Mouse (Mus musculus) kidney, postnatal 0 days (tissue): ENCODE data around the gene Pold2. TPM values are rescaled to one million over a fixed set of nuclear protein-coding genes. Genes with fewer than 3 reads are reported as not detected.

Experiments used
- ATAC-seq: fragments of 200-750 bp; cut with Nextera tagmentation; replicated peaks from 2 replicates; pipeline ENCODE4 v1.8.0; 2017; ENCODE audit warnings: low read depth, moderate number of reproducible peaks, moderate TSS enrichment, moderate library complexity; ENCODE audit not compliant: low FRiP score
- DNase-seq: peaks from one replicate; pipeline ENCODE4 v3.0.0-alpha.2; 2016; ENCODE audit warnings: low spot score
- H3K27ac ChIP-seq: fragments of 300-500 bp; sonication (generic); 2 replicates; pipeline ENCODE4 v1.5.1; 2014; ENCODE audit warnings: mild to moderate bottlenecking
- H3K27me3 ChIP-seq: fragments of 300-500 bp; sonication (generic); 2 replicates; pipeline ENCODE4 v1.6.1; 2014; ENCODE audit warnings: low read length, mixed read lengths; ENCODE audit not compliant: insufficient read depth
- H3K36me3 ChIP-seq: fragments of 300-500 bp; sonication (generic); 2 replicates; pipeline ENCODE4 v1.6.1; 2014; ENCODE audit warnings: low read length, mixed read lengths; ENCODE audit not compliant: insufficient read depth
- H3K4me1 ChIP-seq: fragments of 300-500 bp; sonication (generic); replicated peaks from 2 replicates; pipeline ENCODE4 v1.6.1; 2014; ENCODE audit warnings: antibody characterized with exemption, low read length, mixed read lengths; ENCODE audit not compliant: insufficient read depth
- H3K4me2 ChIP-seq: fragments of 300-500 bp; sonication (generic); 2 replicates; pipeline ENCODE4 v1.6.1; 2014; ENCODE audit warnings: mild to moderate bottlenecking, low read length, moderate library complexity, mixed read lengths
- H3K4me3 ChIP-seq: fragments of 300-500 bp; sonication (generic); replicated peaks from 2 replicates; pipeline ENCODE4 v1.5.1; 2014; ENCODE audit warnings: low read depth, low read length
- H3K9ac ChIP-seq: fragments of 300-500 bp; sonication (generic); 2 replicates; pipeline ENCODE4 v1.6.1; 2014; ENCODE audit warnings: low read depth, low read length
- H3K9me3 ChIP-seq: fragments of 300-500 bp; sonication (generic); replicated peaks from 2 replicates; pipeline ENCODE4 v1.6.1; 2016; ENCODE audit warnings: low read length, inconsistent platforms, mixed read lengths
- CTCF ChIP-seq: IDR thresholded peaks from 2 replicates; pipeline ENCODE4 v1.5.1; 2016; ENCODE audit warnings: antibody characterized with exemption, low read depth, mild to moderate bottlenecking, moderate library complexity
- WGBS: fragments of 180-500 bp; shearing (Covaris S2); extraction: QIAGEN DNeasy Blood & Tissue Kit; methylation state at CpG from one replicate; pipeline ENCODE4 v1.1.7; 2014; 5-methylcytosine and 5-hydroxymethylcytosine counted together
- polyA plus RNA-seq: library from polyadenylated mRNA; unstranded; fragments of >200 nt; fragmentation: Nextera tagmentation; extraction: Ambion mirVana; gene quantifications from 2 replicates; pipeline ENCODE4 v1.2.1, GENCODE M21; 2015

Gene Pold2
- polyA plus RNA-seq, result 74.4 and 82.6 TPM in 2 replicates

DNA sequence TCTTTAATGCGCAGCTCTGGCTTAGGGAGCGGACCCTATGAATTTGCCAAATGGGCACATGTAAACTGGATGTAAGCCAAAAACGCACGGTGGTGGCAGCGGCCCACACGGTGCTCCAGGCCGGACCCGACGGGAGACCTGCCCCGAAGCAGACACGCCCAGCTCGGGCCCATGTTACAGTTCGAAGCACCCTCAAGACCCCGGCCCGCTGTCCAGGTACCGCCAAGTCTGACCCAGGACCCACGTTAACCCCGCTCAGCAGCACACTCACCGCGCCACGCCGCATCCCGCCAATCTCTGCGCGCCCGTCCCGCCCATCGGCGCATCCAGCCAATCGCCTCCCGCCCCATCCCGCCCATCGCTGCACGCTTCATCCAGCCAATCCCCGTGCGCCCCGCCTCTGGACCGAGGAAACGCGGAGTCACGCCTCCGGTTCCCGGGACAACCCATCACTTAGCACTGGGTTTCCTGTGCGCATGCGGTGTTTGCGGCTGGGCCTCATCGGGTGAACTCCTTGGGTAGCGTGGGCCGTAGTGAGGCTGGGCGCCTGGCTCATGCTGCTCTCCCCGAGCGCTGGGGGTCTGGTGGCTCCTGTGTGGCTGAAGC, at the start of gene Pold2:
Pold2 (minus strand) TSS at position 372 of the 606 bp plus-strand sequence.
- peak within 1 kb of the TSS; percentile 70 for H3K27ac ChIP-seq
- no peaks in the 10 kb centered on the region for H3K9me3 ChIP-seq
- TF ChIP-seq CTCF, result no peak
- peak within 1 kb of the TSS; percentile 82 for H3K4me2 ChIP-seq
- H3K27me3 ChIP-seq, result no peaks in the 10 kb centered on the region
- peak within 1 kb of the TSS; percentile 69 for H3K9ac ChIP-seq
- peak within 1 kb of the TSS; percentile 62 for H3K4me3 ChIP-seq
- peak; percentile 98 for DNase-seq
- H3K4me1 ChIP-seq, result peaks cover 10% of the 10 kb centered on the region; the same call in 1 of the 2 replicates
- ATAC-seq, result peak; percentile 98
- H3K36me3 ChIP-seq, result peaks cover 27% of the 10 kb centered on the region
- WGBS, result 0% methylated on average over 51 of the region's 52 CpGs

DNA sequence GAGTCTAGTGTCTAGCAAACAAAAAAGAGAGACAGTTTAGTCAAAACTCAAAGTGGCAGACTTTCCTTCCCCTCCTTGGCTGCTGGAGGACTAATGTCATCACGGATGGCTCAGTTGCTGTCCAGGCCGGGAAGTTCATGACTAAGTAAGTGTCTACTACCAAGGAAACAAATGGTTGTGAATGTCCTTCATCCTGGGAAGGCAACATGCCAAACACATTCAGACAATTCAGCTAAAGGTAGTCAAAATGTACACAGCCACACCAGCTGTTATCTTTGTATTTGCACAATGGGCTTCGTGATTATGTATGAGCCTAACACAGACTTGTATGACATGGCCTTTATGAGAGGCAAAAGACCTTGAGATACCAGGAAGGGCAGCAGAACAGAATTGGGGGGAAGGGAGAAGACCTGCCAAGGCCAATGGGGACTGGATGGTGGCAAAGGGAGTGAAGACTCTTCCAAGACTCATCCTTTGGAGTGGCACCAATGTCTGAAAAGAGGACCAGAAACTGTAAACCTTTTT, 48.7 kb upstream of the Pold2 start:
- no peak overlapping the region for H3K4me3 ChIP-seq
- H3K27ac ChIP-seq, result no peak overlapping the region
- DNase-seq (no peak), ATAC-seq (no peak)
- WGBS, result 89% methylated on average over 3 of the region's 3 CpGs
- H3K4me1 ChIP-seq, result no peaks in the 10 kb centered on the region
- no peaks in the 10 kb centered on the region for H3K9me3 ChIP-seq
- no peaks in the 10 kb centered on the region for H3K36me3 ChIP-seq
- no peak for TF ChIP-seq CTCF
- no peak overlapping the region for H3K9ac ChIP-seq
- no peak overlapping the region for H3K4me2 ChIP-seq
- no peaks in the 10 kb centered on the region for H3K27me3 ChIP-seq

- Histone ChIP-seq H3K4me1 (no peaks in the 10 kb centered on the region; the same call in 1 of the 2 replicates), H3K4me2 (no peak overlapping the region), H3K36me3 (no peaks in the 10 kb centered on the region), H3K9me3 (no peaks in the 10 kb centered on the region), H3K27me3 (no peaks in the 10 kb centered on the region), H3K27ac (no peak overlapping the region), H3K4me3 (no peak overlapping the region), H3K9ac (no peak overlapping the region)
- TF ChIP-seq CTCF, result no peak
- ATAC-seq (no peak), DNase-seq (no peak)
- WGBS, result 56% methylated on average over 8 of the region's 8 CpGs
Measured at GRCm38 (mm10) chr11:5924699-5925098, 46.6 kb upstream of the Pold2 start.

- no peak overlapping the region for H3K27ac ChIP-seq
- H3K36me3 ChIP-seq, result no peaks in the 10 kb centered on the region
- H3K4me2 ChIP-seq, result 0 out of 2 replicates have a peak overlapping the region, but pooled peaks have one; percentile 8
- 25% methylated on average over 17 of the region's 17 CpGs for WGBS
- H3K27me3 ChIP-seq, result no peaks in the 10 kb centered on the region
- no peak overlapping the region for H3K4me3 ChIP-seq
- no peak for TF ChIP-seq CTCF
- H3K4me1 ChIP-seq, result no peaks in the 10 kb centered on the region; the same call in 1 of the 2 replicates
- ATAC-seq (peak; percentile 46; the same call in 1 of the 2 replicates), DNase-seq (no peak)
- H3K9ac ChIP-seq, result no peak overlapping the region
- H3K9me3 ChIP-seq, result no peaks in the 10 kb centered on the region
Measured at GRCm38 (mm10) chr11:5920323-5920960, 42.4 kb upstream of the Pold2 start.

DNA sequence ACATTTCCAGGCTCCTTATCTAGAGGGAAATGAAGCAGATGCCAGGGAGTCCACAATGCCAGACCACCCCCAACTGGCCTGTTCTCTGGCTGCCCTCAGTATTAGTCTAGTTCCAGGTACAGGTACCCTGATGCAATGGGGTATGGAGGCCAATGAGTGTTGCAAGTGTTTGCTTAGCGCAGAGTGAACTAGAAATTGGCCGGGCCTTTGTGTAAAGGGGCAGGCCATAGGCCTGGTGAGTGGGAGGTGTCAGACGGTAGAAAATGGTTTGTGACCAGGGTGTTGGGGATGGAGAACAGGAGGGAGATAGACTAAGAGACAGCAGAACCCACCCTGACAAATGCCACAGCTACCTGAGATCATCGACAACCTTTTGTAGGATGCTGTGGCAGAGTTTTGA, 41.5 kb upstream of the Pold2 start:
- H3K27me3 ChIP-seq, result no peaks in the 10 kb centered on the region
- ATAC-seq, result no peak
- no peak overlapping the region for H3K4me2 ChIP-seq
- no peaks in the 10 kb centered on the region for H3K36me3 ChIP-seq
- H3K9me3 ChIP-seq, result no peaks in the 10 kb centered on the region
- WGBS, result 90% methylated on average over 4 of the region's 4 CpGs
- H3K4me1 ChIP-seq, result no peaks in the 10 kb centered on the region; the same call in 1 of the 2 replicates
- H3K9ac ChIP-seq, result no peak overlapping the region
- no peak for DNase-seq
- no peak for TF ChIP-seq CTCF
- H3K4me3 ChIP-seq, result no peak overlapping the region
- no peak overlapping the region for H3K27ac ChIP-seq

DNA sequence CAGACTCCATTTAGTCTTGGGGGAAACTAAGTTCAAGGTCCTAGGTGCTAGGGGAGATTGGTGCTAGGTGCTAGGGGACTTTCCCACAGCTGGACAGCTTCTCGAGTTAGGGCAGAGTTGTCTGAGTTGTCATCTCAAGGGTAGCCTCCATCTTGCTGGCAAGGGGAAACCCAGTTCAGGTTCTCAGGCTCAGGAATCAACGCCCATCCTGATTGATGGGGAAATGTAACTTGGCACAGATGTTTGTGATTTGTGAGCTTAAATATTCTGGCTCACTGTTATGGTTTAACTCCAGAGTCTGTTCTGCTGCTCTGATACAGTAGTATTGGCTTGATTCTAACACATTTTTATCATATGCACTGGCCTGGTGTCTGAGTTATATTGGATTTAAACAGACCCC, 40.0 kb upstream of the Pold2 start:
- Histone ChIP-seq H3K27ac (no peak overlapping the region), H3K4me1 (no peaks in the 10 kb centered on the region; the same call in 1 of the 2 replicates), H3K4me3 (no peak overlapping the region), H3K27me3 (no peaks in the 10 kb centered on the region), H3K4me2 (no peak overlapping the region), H3K9ac (no peak overlapping the region), H3K9me3 (no peaks in the 10 kb centered on the region), H3K36me3 (no peaks in the 10 kb centered on the region)
- 79% methylated on average over 2 of the region's 2 CpGs for WGBS
- TF ChIP-seq CTCF, result no peak
- ATAC-seq (no peak), DNase-seq (no peak)
